ENCODE assay signal across 19 mouse cellular contexts in the genomic region with DNA sequence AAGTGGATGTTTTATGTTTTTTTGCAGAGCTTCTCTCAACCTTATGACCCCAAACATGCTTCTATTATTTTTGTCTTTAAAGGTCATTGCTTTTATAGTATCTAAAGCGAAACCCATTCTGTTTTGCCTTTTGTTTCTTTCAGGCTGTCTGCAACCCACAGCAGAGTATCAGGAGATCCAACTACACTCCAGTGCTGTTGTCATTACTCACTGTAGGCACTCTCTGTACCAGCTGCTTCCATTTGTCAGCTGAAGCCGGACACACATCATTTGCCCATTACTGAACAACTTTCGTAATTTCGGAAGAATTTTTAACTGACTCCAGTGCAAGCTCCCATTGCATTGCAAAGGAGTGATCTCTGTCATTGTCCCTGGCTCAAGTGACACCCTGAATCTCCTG.
"Had no signal": no experiment of that assay in that cellular context is flagged by ENCODE, and none has a peak within 500 bp of the region (broad histone marks: within the 10 kb centered on the region; RNA-seq: fewer than 3 reads in every experiment).

No protein-coding gene starts in this region.

- H3K4me2 ChIP-seq: intestine, embryonic 15.5 days; kidney, embryonic 15.5 days; liver, embryonic 13.5 days; midbrain, embryonic 12.5 days; neural tube, embryonic 13.5 days had no signal

- H3K36me3 ChIP-seq: intestine, embryonic 15.5 days; kidney, embryonic 15.5 days; liver, embryonic 13.5 days; midbrain, embryonic 12.5 days; neural tube, embryonic 13.5 days had no signal

- H3K27ac ChIP-seq: intestine, embryonic 15.5 days; kidney, embryonic 15.5 days; left cerebral cortex, adult 2 months; liver, embryonic 13.5 days; midbrain, embryonic 12.5 days; neural tube, embryonic 13.5 days; stomach, postnatal 0 days had no signal

- DNase-seq: kidney, adult 11 months; kidney, adult 8-10 months; kidney, postnatal 10 days; kidney, postnatal 36 days; layer of hippocampus, postnatal 36 days; liver, embryonic 13.5 days; lung, adult 2 months; lung, postnatal 36 days; retina, postnatal 1 day; thymus, adult 2 months; thymus, postnatal 25 days had no signal

- H3K9me3 ChIP-seq: intestine, embryonic 15.5 days; kidney, embryonic 15.5 days; liver, embryonic 13.5 days; megakaryocyte, embryonic 14.5 days; midbrain, embryonic 12.5 days; neural tube, embryonic 13.5 days had no signal

- H3K4me3 ChIP-seq: intestine, embryonic 15.5 days; kidney, embryonic 15.5 days; left cerebral cortex, adult 2 months; liver, embryonic 13.5 days; megakaryocyte, embryonic 14.5 days; midbrain, embryonic 12.5 days; neural tube, embryonic 13.5 days had no signal

- ATAC-seq: intestine, embryonic 15.5 days; midbrain, embryonic 16.5 days had no signal

- H3K27me3 ChIP-seq: intestine, embryonic 15.5 days; kidney, embryonic 15.5 days; liver, embryonic 13.5 days; megakaryocyte, embryonic 14.5 days; midbrain, embryonic 12.5 days; neural tube, embryonic 13.5 days had no signal

- H3K4me1 ChIP-seq: intestine, embryonic 15.5 days; kidney, embryonic 15.5 days; liver, embryonic 13.5 days; megakaryocyte, embryonic 14.5 days; midbrain, embryonic 12.5 days; neural tube, embryonic 13.5 days had no signal

- H3K9ac ChIP-seq: intestine, embryonic 15.5 days; kidney, embryonic 15.5 days; liver, embryonic 13.5 days; midbrain, embryonic 12.5 days; neural tube, embryonic 13.5 days had no signal
